Mouse (Mus musculus) neural tube, embryonic 12.5 days (tissue): Measurements from ENCODE around the gene Crtc1. TPM values are rescaled to one million over a fixed set of nuclear protein-coding genes. Genes with fewer than 3 reads are reported as not detected.
A peak's percentile ranks its signal among the peaks of the same experiment; 100 is the strongest.

Source experiments
- ATAC-seq: fragments of 200-750 bp; cut with Nextera tagmentation; 2 replicates; pipeline ENCODE4 v1.8.0; 2017; ENCODE audit warnings: low read depth, mild to moderate bottlenecking, moderate TSS enrichment, moderate library complexity; ENCODE audit not compliant: low FRiP score
- H3K27ac ChIP-seq: fragments of 300-500 bp; sonication (generic); 2 replicates; pipeline ENCODE4 v1.5.1; 2016
- H3K27me3 ChIP-seq: fragments of 300-500 bp; sonication (generic); replicated peaks from 2 replicates; pipeline ENCODE4 v1.6.1; 2016; ENCODE audit warnings: mild to moderate bottlenecking
- H3K36me3 ChIP-seq: fragments of 300-500 bp; sonication (generic); 2 replicates; pipeline ENCODE4 v1.6.1; 2016; ENCODE audit warnings: mild to moderate bottlenecking
- H3K4me1 ChIP-seq: fragments of 300-500 bp; sonication (generic); 2 replicates; pipeline ENCODE4 v1.6.1; 2016
- H3K4me2 ChIP-seq: fragments of 300-500 bp; sonication (generic); replicated peaks from 2 replicates; pipeline ENCODE4 v1.6.1; 2016; ENCODE audit warnings: mild to moderate bottlenecking
- H3K4me3 ChIP-seq: fragments of 300-500 bp; sonication (generic); 2 replicates; pipeline ENCODE4 v1.5.1; 2016
- H3K9ac ChIP-seq: fragments of 300-500 bp; sonication (generic); 2 replicates; pipeline ENCODE4 v1.6.1; 2016; ENCODE audit warnings: mild to moderate bottlenecking
- H3K9me3 ChIP-seq: fragments of 300-500 bp; sonication (generic); 2 replicates; pipeline ENCODE4 v1.6.1; 2016; ENCODE audit warnings: mild to moderate bottlenecking
- WGBS: fragments of 180-500 bp; shearing (Covaris S2); methylation state at CpG from one replicate; pipeline ENCODE4 v1.1.7; 2016; 5-methylcytosine and 5-hydroxymethylcytosine counted together
- polyA plus RNA-seq: library from polyadenylated mRNA; unstranded; fragments of >200 nt; fragmentation: Nextera tagmentation; extraction: Ambion mirVana; gene quantifications from 2 replicates; pipeline ENCODE4 v1.2.1, GENCODE M21; 2016

Crtc1 gene
- polyA plus RNA-seq, 1 experiment from 2014 or later: 24.6 TPM

GRCm38 (mm10) chr8:70395649-70396048 lies 43.7 kb downstream of the Crtc1 start:
- 0 out of 2 replicates have a peak, but pooled peaks have one; percentile 37 for ATAC-seq
- Histone ChIP-seq H3K9me3 (no peaks in the 10 kb centered on the region), H3K36me3 (peaks cover 22% of the 10 kb centered on the region; the same call in 1 of the 2 replicates), H3K4me1 (no peaks in the 10 kb centered on the region), H3K4me2 (no peak overlapping the region), H3K9ac (no peak overlapping the region), H3K4me3 (no peak overlapping the region), H3K27me3 (no peaks in the 10 kb centered on the region), H3K27ac (no peak overlapping the region)
- 89% methylated on average over 5 of the region's 5 CpGs for WGBS

GRCm38 (mm10) chr8:70394269-70394998 lies 44.9 kb downstream of the Crtc1 start:
- no peaks in the 10 kb centered on the region for H3K9me3 ChIP-seq
- no peak overlapping the region for H3K4me2 ChIP-seq
- WGBS: 91% methylated on average over 8 of the region's 8 CpGs
- H3K36me3 ChIP-seq: peaks cover 18% of the 10 kb centered on the region; the same call in 1 of the 2 replicates
- no peak overlapping the region for H3K9ac ChIP-seq
- H3K27ac ChIP-seq: no peak overlapping the region
- no peak overlapping the region for H3K4me3 ChIP-seq
- no peak for ATAC-seq
- no peaks in the 10 kb centered on the region for H3K27me3 ChIP-seq
- H3K4me1 ChIP-seq: no peaks in the 10 kb centered on the region

- ATAC-seq: no peak
- no peaks in the 10 kb centered on the region for H3K27me3 ChIP-seq
- H3K4me3 ChIP-seq: no peak overlapping the region
- no peaks in the 10 kb centered on the region for H3K9me3 ChIP-seq
- no peak overlapping the region for H3K9ac ChIP-seq
- WGBS: 77% methylated on average over 5 of the region's 5 CpGs
- H3K4me1 ChIP-seq: no peaks in the 10 kb centered on the region
- H3K4me2 ChIP-seq: no peak overlapping the region
- H3K27ac ChIP-seq: no peak overlapping the region
- H3K36me3 ChIP-seq: peaks cover 24% of the 10 kb centered on the region
These were observed 46.3 kb downstream of the Crtc1 start for GRCm38 (mm10) chr8:70393087-70393486.

GRCm38 (mm10) chr8:70389678-70390077 lies 49.7 kb downstream of the Crtc1 start:
- Histone ChIP-seq H3K4me2 (no peak overlapping the region), H3K4me1 (no peaks in the 10 kb centered on the region), H3K36me3 (peaks cover 55% of the 10 kb centered on the region), H3K9ac (no peak overlapping the region), H3K27me3 (no peaks in the 10 kb centered on the region), H3K27ac (no peak overlapping the region), H3K4me3 (no peak overlapping the region), H3K9me3 (no peaks in the 10 kb centered on the region)
- WGBS: 95% methylated on average over 2 of the region's 2 CpGs
- ATAC-seq: no peak

- Histone ChIP-seq H3K4me3 (no peak overlapping the region), H3K36me3 (peaks cover 32% of the 10 kb centered on the region), H3K27ac (no peak overlapping the region), H3K9me3 (no peaks in the 10 kb centered on the region), H3K4me2 (no peak overlapping the region), H3K9ac (0 out of 2 replicates have a peak overlapping the region, but pooled peaks have one; percentile 3), H3K4me1 (no peaks in the 10 kb centered on the region), H3K27me3 (peaks cover 31% of the 10 kb centered on the region)
- 55% methylated on average over 3 of the region's 3 CpGs for WGBS
- peak; percentile 45 for ATAC-seq
These were observed 56.1 kb downstream of the Crtc1 start for GRCm38 (mm10) chr8:70383287-70383686.

- Histone ChIP-seq H3K9ac (no peak overlapping the region), H3K9me3 (no peaks in the 10 kb centered on the region), H3K4me2 (no peak overlapping the region), H3K36me3 (peaks cover 3% of the 10 kb centered on the region; the same call in 1 of the 2 replicates), H3K4me3 (no peak overlapping the region), H3K4me1 (peaks cover 6% of the 10 kb centered on the region), H3K27me3 (peaks cover 63% of the 10 kb centered on the region), H3K27ac (no peak overlapping the region)
- ATAC-seq: no peak
- WGBS: 84% methylated on average over 12 of the region's 12 CpGs
These were observed 59.3 kb downstream of the Crtc1 start for GRCm38 (mm10) chr8:70380069-70380468.

GRCm38 (mm10) chr8:70377049-70377448 lies 62.3 kb downstream of the Crtc1 start:
- H3K4me2 ChIP-seq: no peak overlapping the region
- H3K27ac ChIP-seq: no peak overlapping the region
- peaks cover 24% of the 10 kb centered on the region for H3K4me1 ChIP-seq
- no peaks in the 10 kb centered on the region for H3K36me3 ChIP-seq
- no peaks in the 10 kb centered on the region for H3K9me3 ChIP-seq
- no peak overlapping the region for H3K9ac ChIP-seq
- WGBS: 14% methylated on average over 15 of the region's 15 CpGs
- H3K27me3 ChIP-seq: peaks cover 87% of the 10 kb centered on the region
- ATAC-seq: no peak
- no peak overlapping the region for H3K4me3 ChIP-seq

- Histone ChIP-seq H3K9ac (no peak overlapping the region), H3K27ac (no peak overlapping the region), H3K4me2 (peak overlapping the region; percentile 25; the same call in 1 of the 2 replicates), H3K4me3 (peak overlapping the region; percentile 15; the same call in 1 of the 2 replicates), H3K9me3 (no peaks in the 10 kb centered on the region), H3K27me3 (peaks cover 90% of the 10 kb centered on the region), H3K36me3 (no peaks in the 10 kb centered on the region), H3K4me1 (peaks cover 24% of the 10 kb centered on the region)
- 9% methylated on average over 37 of the region's 37 CpGs for WGBS
- ATAC-seq: no peak
These were observed 63.1 kb downstream of the Crtc1 start for GRCm38 (mm10) chr8:70376275-70376741.

- Histone ChIP-seq H3K9ac (no peak overlapping the region), H3K9me3 (no peaks in the 10 kb centered on the region), H3K4me1 (peaks cover 24% of the 10 kb centered on the region), H3K4me2 (0 out of 2 replicates have a peak overlapping the region, but pooled peaks have one; percentile 59), H3K27ac (no peak overlapping the region), H3K27me3 (peaks cover 90% of the 10 kb centered on the region), H3K4me3 (no peak overlapping the region), H3K36me3 (no peaks in the 10 kb centered on the region)
- ATAC-seq: no peak
- WGBS: 6% methylated on average over 35 of the region's 35 CpGs
These were observed 64.0 kb downstream of the Crtc1 start for GRCm38 (mm10) chr8:70375212-70375859.

GRCm38 (mm10) chr8:70374318-70374927 lies 65.0 kb downstream of the Crtc1 start:
- WGBS: under 1% methylated on average over 53 of the region's 53 CpGs
- 0 out of 2 replicates have a peak overlapping the region, but pooled peaks have one; percentile 13 for H3K9ac ChIP-seq
- no peak overlapping the region for H3K27ac ChIP-seq
- peak overlapping the region; percentile 59 for H3K4me2 ChIP-seq
- no peaks in the 10 kb centered on the region for H3K36me3 ChIP-seq
- peak overlapping the region; percentile 31 for H3K4me3 ChIP-seq
- H3K27me3 ChIP-seq: peaks cover 84% of the 10 kb centered on the region
- H3K4me1 ChIP-seq: peaks cover 24% of the 10 kb centered on the region
- peak; percentile 66 for ATAC-seq
- H3K9me3 ChIP-seq: no peaks in the 10 kb centered on the region

- Histone ChIP-seq H3K27me3 (peaks cover 77% of the 10 kb centered on the region), H3K4me2 (peak within 1 kb of the TSS; percentile 59), H3K27ac (no peak within 1 kb of the TSS), H3K4me1 (peaks cover 24% of the 10 kb centered on the region), H3K9ac (0 out of 2 replicates have a peak within 1 kb of the TSS, but pooled peaks have one; percentile 13), H3K4me3 (peak within 1 kb of the TSS; percentile 31), H3K9me3 (no peaks in the 10 kb centered on the region), H3K36me3 (no peaks in the 10 kb centered on the region)
- WGBS: 3% methylated on average over 47 of the region's 47 CpGs
- no peak for ATAC-seq
These were observed 65.7 kb downstream of the Crtc1 start, which contains the start of gene Comp for GRCm38 (mm10) chr8:70373397-70374317. Comp (plus strand) TSS chr8:70373558.
